Mouse (Mus musculus) cerebellum, postnatal 14 days (tissue): ENCODE data around the gene Syt8.

ENCODE experiments used
- DNase-seq, 2 experiments: peaks; one replicate each; pipeline ENCODE4 v3.0.0; 2021; ENCODE audit warnings: mixed read lengths in 2 of 2

Gene Syt8

DNA sequence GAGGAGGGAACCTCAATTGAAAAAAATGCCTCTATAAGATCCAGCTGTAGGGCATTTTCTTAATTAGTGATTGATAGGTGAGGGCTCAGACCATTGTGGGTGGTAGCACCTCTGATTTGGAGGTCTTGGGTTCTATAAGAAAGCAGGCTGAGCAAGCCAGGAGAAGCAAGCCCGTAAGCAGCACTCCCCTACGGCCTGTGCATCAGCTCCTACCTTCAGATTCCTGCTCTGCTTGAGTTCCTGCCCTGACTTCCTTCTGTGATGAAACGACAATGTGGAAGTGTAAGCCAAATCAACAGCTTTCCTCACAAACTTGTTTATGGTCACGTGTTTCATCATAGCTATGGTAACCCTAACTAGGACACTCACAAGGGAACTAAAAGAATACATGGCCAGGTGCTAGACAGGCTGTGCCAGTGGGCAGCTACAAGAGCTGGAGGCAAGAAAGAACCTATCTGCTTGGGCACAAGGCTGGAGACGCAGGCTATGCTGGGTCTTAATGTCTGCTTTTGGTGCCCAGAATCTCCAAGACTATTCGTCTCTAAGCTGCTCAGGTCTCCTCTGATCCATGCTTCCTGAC, 14.5 kb downstream of the Syt8 start:
- peak; percentile 2 to 4 for DNase-seq

DNA sequence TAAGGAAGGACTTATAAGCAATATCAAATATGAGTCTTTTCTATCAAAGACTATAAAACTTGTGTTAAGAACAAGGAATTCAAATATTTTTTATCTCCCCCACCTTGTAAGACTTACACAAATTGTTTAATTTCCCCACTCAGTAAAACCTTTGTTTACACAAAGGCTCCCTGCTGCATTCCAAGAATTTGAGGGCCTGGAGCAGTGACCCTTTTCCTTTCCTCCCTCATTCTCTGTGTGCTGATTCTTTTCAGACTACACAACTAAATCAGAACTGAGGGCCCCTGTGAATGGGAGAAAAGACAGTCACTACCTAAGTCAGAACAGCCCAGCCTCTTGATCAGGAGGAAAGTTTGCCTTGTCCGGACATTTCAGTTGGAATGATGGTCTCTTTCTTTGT, 20.1 kb downstream of the Syt8 start:
- DNase-seq, result peak in 1 of 2 experiments; percentile 7

DNA sequence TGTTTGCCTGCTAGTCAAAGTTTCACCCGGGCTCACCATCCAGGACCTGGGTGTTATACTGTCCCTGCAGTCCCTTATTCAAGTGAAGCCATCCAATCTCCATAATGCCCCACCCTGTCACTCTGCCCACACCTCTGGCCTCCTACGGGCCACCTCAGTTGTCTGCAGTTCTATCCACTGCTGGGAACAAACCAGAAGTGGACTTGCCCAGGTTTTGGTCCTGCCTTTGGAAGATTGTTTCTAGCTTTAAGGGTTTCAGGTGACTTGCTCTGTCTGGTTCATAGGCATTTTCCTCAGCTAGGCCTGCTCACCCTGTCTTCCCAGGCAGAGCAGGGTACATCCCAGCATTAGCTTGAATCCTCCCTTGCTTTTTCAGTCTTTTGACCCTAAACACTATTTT, 20.6 kb downstream of the Syt8 start:
- DNase-seq, result peak in 1 of 2 experiments; percentile 10

DNA sequence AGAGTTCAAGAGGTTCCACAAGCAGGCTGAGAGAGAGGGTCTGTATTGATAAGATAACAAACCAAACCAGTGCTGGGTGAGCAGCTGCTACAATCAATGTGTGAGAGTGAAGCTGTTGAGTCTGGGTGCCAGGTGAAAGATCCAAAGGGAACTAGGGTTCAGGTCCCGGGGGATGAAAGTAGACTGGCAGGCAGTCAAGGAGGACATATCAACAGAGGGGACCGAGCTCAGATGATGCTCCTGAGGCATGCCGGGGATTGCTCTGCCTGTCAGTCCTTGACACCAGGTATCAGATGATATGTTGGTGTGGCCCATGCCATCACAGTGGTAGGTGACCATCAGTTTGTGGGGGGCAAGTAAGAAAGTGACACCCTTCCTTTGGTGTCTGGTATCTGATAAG, 22.2 kb downstream of the Syt8 start:
- DNase-seq, result peak in 1 of 2 experiments; percentile 65

DNA sequence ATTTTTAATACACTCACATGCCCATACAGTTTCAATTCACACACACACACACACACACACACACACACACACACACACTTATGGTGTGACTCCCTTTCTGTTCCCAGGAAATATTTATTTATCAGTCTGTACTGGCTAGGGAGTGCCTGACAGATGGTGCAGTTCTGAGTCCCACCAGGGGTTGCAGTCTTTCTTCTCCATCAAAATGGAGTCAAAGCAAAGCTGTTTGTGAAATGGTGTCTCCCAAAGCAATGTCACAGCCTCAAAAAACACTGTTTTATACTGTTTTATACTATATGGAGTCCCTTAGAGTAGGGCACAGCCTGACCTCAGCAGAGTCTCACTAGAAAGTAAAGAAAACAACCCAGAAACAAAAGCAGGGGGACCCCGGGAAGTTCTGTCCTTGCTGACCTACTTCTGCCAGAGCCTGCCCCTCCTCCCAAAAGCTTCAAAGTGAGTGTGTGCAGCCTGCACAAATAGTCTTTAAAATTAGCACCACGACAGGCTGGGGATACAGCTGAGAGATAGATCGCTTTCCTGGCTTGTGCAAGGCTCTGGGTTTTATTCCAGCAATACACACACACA, 22.7 kb downstream of the Syt8 start:
- peak; percentile 87 for DNase-seq

GRCm38 (mm10) chr7:142458026-142458425, 23.4 kb downstream of the Syt8 start:
- peak; percentile 42 to 56 for DNase-seq

DNA sequence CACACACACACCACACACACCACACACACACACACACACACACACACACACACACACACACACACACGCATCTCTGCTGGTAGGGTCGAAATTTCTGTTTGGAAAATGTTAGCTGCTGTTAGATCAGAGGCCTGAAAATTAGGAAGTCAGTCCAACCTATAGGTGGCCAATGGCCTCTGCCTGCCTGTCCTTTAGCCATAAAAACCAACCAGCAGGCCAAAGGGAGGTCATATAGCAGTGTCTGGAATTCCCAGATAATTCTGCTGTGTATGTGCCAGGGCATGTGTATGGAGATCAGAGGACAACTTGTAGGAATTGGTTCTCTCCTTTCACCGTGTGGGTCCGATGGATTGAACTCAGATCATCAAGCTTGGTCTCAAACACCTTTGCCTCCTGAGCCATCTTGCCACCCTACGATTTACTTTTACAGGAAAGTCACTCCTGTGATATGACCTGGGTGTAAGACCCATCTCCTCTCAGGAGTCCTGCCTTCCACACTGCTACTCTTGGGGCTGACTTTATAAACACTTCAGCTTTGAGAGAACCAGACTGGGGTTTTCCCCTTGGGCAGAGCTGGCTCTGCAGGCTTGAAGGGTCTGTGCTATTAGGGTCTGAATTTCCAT, 24.1 kb downstream of the Syt8 start:
- DNase-seq, result peak; percentile 9 to 14

DNA sequence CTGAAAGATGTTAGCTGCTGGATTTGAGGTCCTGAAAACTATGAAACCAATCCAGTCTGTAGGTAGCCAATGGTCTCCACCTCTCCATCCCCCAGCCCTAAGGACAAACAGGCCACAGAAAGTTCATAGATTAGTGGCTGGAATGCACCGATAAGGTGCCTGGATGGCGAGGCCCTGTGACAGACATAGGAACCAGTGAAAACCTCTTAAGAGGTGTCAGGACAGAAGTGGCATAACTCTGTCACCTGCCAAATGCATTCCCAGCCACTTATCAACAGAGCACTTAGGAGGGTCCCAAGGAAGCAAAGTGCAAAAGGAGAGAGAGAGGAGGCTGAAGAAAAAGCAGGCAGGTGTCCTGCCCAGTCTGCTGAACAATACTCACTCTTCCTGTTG, 24.6 kb downstream of the Syt8 start:
- DNase-seq, result no peak

GRCm38 (mm10) chr7:142460636-142461077, 26.0 kb downstream of the Syt8 start, which contains the start of gene Lsp1:
Gene Lsp1 (plus strand): TSS chr7:142460809.
- peak in 1 of 2 experiments; percentile 3 for DNase-seq

GRCm38 (mm10) chr7:142461446-142461845, 26.8 kb downstream of the Syt8 start:
- peak in 1 of 2 experiments; percentile 3 for DNase-seq

DNA sequence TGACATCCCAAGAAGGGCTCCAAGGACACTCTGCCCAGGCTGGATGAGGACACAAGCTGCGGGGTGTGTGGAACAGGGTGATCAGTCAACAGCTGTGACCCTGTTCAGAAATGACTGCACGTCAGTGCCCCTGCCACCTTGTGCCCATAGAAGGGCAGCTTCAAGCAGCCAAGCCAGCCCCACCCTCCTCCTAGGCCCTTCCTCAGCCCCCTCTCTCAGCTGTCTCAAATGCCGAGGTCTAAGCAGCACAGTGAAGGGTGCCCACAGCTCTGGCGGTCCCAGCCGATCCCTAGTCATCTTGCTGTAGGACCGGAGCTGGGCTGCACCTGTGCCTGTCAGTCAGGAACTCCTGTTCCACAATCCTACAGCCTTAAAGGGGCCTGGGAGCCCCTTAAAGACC, 27.5 kb downstream of the Syt8 start:
- peak in 1 of 2 experiments; percentile 5 for DNase-seq

- DNase-seq, result no peak
Observed at GRCm38 (mm10) chr7:142462594-142463078, 28.0 kb downstream of the Syt8 start.

GRCm38 (mm10) chr7:142470171-142470691, 35.6 kb downstream of the Syt8 start:
- no peak for DNase-seq

DNA sequence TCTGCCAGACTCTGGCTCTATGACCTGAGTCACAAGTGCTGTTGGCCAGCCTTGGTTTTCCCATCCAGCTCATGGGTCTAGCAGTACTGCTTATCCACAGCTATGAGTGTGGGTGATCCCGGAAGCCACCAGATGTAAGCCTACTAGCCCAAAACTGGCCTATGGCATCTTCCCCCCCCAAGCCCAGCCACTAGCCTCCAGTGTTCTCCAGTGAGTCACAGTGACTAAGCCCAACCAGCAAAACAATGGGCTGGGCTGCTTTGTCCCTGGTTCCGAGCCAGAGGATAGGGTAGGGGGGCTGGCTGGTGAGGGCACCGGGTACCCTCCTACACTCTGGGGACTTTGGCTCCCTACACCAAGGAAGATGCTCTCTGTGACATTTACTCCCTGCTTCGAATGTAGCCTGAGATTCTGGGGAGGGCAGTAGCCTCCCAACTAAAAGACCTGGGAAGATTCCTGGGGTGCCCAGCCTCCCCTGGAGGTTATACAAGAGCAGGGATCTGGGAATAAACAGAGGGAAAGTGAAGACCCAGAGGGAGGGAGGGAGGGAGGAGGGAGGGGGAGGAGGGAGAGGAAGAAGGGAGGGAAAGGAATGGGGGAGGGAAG, 36.3 kb downstream of the Syt8 start:
- peak; percentile 22 to 49 for DNase-seq

DNA sequence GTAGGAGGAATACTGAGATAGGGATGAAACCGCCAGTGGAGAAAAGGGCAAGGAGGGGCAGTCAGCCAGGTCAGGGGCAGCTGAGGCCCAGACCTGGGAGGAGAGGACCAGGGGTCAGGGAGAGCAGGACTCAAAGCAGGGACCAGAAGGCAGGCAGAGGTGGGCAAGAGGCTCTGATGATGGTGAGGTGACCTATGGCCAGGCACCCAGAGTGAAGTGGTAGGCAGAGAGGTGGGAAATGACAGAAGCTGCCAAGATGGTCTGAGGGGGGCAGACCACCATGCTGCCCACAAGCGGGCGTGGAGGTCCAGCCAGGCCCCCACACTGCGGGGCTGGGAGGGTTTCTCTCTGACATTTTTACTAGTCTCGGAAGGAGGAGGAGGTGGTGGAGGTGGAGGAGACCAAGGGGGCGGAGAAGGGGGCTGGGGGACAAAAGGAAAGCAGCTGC, 36.8 kb downstream of the Syt8 start:
- DNase-seq, result no peak

DNA sequence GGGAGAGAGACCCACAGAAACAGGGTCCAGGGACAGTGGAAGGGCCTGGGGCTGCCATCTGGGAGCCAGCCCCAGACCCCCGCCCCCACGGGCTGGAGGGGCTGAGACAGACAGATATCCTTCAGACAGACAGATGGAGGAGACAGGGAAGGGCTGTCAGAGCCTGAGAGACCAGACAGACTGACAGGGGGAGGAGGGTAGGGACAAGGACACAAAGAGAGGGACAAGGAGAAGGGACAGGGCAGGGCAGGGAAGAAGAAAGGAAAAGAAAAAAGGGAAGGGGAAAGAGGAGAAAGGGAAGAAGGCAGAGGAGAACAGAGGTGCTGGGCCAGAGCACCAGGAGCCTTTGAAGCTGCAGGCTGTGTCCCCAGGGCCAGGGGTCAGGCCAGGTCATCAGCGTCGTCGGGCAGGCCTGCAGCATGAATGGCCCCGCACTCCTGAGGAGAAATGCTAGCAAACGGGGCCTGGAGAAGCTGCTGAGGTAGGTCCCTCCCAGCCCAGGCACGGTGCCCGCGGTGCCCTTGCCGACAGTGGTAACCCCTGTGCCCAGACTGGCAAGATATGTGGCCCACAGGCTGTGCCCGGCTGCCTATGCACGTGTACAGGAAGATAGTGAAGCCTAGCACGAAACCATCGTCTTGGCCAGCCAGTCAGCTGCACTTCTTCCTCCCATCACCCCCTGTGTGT, 37.4 kb downstream of the Syt8 start:
- peak in 1 of 2 experiments; percentile 75 for DNase-seq

- peak; percentile 57 to 58 for DNase-seq
Observed at GRCm38 (mm10) chr7:142472936-142473335, 38.3 kb downstream of the Syt8 start.

DNA sequence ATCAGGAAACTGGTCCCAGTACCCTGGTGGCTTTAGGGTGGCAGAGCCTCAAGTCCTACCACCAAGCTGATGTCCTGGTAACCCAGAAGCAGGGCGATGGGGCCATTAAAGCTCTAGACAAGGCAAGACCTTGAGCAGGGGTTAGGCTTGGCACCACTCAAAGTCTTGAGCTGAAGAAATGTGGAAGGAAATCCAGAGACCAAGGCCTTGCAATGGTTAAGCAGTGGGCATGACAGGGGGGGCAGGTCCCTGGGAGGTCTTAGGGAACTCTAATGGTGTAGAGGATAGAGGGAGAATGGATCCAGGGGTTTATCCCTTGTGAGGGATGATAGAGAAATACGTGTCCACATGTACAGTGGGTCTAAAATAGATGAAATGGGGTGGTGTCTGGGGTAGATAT, 38.8 kb downstream of the Syt8 start:
- DNase-seq, result no peak

DNA sequence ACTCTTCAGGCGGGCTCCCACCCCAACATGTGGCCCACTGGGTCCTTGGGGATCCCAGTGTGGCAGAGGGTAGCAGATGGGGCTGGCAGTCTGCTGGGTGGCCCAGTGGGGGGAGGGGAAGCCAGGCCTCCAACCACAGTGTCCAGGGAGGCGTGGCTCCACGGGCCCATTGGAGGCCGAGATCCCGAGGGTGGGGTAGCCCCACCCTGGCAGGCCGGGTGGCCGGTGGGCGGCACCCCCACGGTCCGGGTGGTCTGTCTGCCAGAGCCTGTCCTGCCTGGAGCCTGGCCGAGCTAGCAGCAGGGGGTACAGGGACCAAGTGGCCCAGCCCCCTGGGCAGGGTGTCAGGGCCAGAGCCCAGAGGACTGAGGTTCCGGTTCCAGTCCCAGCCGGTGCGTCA, 40.1 kb downstream of the Syt8 start:
- DNase-seq, result peak in 1 of 2 experiments; percentile 57

GRCm38 (mm10) chr7:142475641-142476040, 41.0 kb downstream of the Syt8 start:
- peak in 1 of 2 experiments; percentile 39 for DNase-seq

DNA sequence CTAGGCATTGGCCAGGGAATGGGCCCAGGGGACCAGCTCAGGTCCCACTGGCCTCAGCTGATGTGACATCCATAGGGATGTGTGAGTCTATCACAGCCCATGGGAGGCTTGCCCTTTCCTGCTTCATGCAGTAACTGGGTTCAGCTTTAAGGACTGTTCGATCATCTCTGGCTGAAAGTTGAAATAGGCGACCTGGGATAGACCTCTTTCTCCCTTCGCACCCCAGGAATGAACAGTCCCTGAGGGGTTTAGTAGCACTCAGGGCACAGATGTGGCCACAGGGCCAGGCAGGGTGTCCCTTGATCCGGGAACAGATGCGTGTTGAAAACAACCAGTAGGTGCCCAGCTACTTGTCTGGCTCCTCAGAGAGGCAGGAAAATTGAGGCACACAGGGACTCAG, 41.6 kb downstream of the Syt8 start:
- DNase-seq, result no peak

- peak; percentile 79 to 84 for DNase-seq
Observed at GRCm38 (mm10) chr7:142476795-142477452, 42.3 kb downstream of the Syt8 start.
